Mouse (Mus musculus): ENCODE data around the gene Pdk2. TPM values are rescaled to one million over a fixed set of nuclear protein-coding genes. Genes with fewer than 3 reads are reported as not detected.

Pdk2 gene
- polyA plus RNA-seq, 1 experiment, result 9.4 TPM

DNA sequence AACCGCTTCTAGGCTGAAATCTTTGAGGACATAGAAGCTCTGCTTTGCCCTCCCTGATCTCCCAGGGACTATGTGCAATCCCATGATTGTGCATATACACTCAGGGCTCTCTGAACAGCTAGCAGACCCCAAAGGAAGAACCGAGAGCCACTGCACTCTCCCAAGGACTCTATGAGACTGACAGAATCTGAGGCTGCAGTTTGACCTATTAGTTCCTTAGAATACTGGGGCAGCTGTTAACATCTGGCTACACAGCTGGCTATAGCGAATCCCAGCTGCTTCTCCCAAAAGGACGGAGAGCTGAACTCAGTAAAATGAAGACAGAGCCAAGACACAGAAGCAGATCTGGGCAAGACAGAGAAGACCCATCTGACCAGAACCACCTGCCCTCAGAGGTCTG lies 32.7 kb upstream of the Pdk2 start:
- Histone ChIP-seq H3K4me3 (ENCODE audit: low read depth, low read length) (no peak overlapping the region), H3K4me1 (ENCODE audit: control insufficient read depth, insufficient read depth, low read length) (peaks cover 19% of the 10 kb centered on the region), H3K27ac (ENCODE audit: insufficient read depth, low read length) (no peak overlapping the region), H3K9ac (ENCODE audit: low read depth, poor library complexity, severe bottlenecking) (no peak overlapping the region), H3K27me3 (ENCODE audit: control insufficient read depth, insufficient read depth, low read length, poor library complexity, severe bottlenecking) (no peaks in the 10 kb centered on the region), H3K9me3 (replicated peaks; ENCODE audit: control insufficient read depth, insufficient read depth, low read length, poor library complexity, severe bottlenecking) (no peaks in the 10 kb centered on the region), H3K36me3 (ENCODE audit: control insufficient read depth, insufficient read depth, low read length, poor library complexity, severe bottlenecking) (no peaks in the 10 kb centered on the region)
- TF ChIP-seq POLR2A (IDR thresholded peaks at IDR 0.05; ENCODE audit: insufficient read depth, low read length) (no peak), EP300 (IDR thresholded peaks at IDR 0.05; ENCODE audit: insufficient read depth, low read depth, low read length) (no peak), CTCF (IDR thresholded peaks at IDR 0.05; ENCODE audit: low read depth, low read length) (no peak)

DNA sequence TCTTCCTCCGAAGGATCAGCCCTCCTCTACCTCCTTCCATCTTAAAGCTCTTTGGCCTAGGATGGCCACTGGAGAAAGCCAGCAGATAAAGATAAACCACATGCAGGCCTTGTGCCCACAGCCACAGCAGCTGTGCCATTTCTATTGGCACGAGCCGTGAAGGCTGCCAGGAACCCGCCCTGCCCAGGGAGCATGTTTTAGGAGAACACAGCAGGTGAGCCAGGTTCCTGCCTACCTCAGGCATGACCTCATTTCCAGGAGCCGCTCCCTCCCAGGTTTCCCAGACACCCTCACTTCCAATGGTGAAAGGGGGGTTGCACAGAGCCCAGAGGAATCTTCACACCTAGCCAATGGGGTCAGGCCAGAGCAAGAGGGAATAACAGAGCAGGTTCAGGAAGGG lies 31.6 kb upstream of the Pdk2 start:
- no peaks in the 10 kb centered on the region for H3K27me3 ChIP-seq (ENCODE audit: control insufficient read depth, insufficient read depth, low read length, poor library complexity, severe bottlenecking)
- H3K36me3 ChIP-seq (ENCODE audit: control insufficient read depth, insufficient read depth, low read length, poor library complexity, severe bottlenecking), result no peaks in the 10 kb centered on the region

DNA sequence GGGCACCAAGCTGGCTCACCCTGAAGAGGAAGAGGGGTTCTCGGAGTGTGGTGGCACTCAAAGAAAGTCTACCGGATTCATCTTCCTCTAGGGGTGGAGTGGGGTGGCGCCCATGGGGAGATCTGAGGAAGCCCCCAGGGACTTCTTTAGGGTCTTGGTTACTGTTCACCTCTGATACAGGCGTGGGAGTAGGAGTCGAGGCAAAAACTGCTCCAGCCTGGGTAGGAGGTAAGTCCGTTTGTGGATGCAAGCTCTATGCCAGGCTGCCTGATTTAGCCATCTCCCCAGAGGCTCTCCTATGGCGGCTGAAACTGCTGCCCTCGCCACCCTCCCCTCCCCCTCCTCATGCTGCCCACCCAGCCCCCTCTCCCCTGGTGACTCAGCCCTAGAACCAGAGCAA lies 31.0 kb upstream of the Pdk2 start:
- Histone ChIP-seq H3K27me3 (ENCODE audit: control insufficient read depth, insufficient read depth, low read length, poor library complexity, severe bottlenecking) (no peaks in the 10 kb centered on the region), H3K4me3 (ENCODE audit: low read depth, low read length) (no peak overlapping the region), H3K4me1 (ENCODE audit: control insufficient read depth, insufficient read depth, low read length) (peaks cover 17% of the 10 kb centered on the region), H3K9ac (ENCODE audit: low read depth, poor library complexity, severe bottlenecking) (peak overlapping the region; percentile 22), H3K27ac (ENCODE audit: insufficient read depth, low read length) (no peak overlapping the region), H3K9me3 (replicated peaks; ENCODE audit: control insufficient read depth, insufficient read depth, low read length, poor library complexity, severe bottlenecking) (no peaks in the 10 kb centered on the region), H3K36me3 (ENCODE audit: control insufficient read depth, insufficient read depth, low read length, poor library complexity, severe bottlenecking) (no peaks in the 10 kb centered on the region)
- TF ChIP-seq CTCF (IDR thresholded peaks at IDR 0.05; ENCODE audit: low read depth, low read length), result no peak
- no peak for TF ChIP-seq EP300 (IDR thresholded peaks at IDR 0.05; ENCODE audit: insufficient read depth, low read depth, low read length)
- TF ChIP-seq POLR2A (IDR thresholded peaks at IDR 0.05; ENCODE audit: insufficient read depth, low read length), result no peak

More for the DNA sequence above, 31.6 kb upstream of the Pdk2 start:
- no peak overlapping the region for H3K4me3 ChIP-seq (ENCODE audit: low read depth, low read length)
- H3K4me1 ChIP-seq (ENCODE audit: control insufficient read depth, insufficient read depth, low read length), result peaks cover 18% of the 10 kb centered on the region
- H3K9ac ChIP-seq (ENCODE audit: low read depth, poor library complexity, severe bottlenecking), result peak overlapping the region; percentile 22; the same call in 1 of the 2 replicates
- H3K27ac ChIP-seq (ENCODE audit: insufficient read depth, low read length), result no peak overlapping the region
- H3K9me3 ChIP-seq (replicated peaks; ENCODE audit: control insufficient read depth, insufficient read depth, low read length, poor library complexity, severe bottlenecking), result no peaks in the 10 kb centered on the region
- no peak for TF ChIP-seq EP300 (IDR thresholded peaks at IDR 0.05; ENCODE audit: insufficient read depth, low read depth, low read length)
- TF ChIP-seq CTCF (IDR thresholded peaks at IDR 0.05; ENCODE audit: low read depth, low read length), result no peak
- TF ChIP-seq POLR2A (IDR thresholded peaks at IDR 0.05; ENCODE audit: insufficient read depth, low read length), result no peak

GRCm38 (mm10) chr11:95071266-95071665 lies 30.1 kb upstream of the Pdk2 start:
- Histone ChIP-seq H3K4me3 (ENCODE audit: low read depth, low read length) (no peak overlapping the region), H3K36me3 (ENCODE audit: control insufficient read depth, insufficient read depth, low read length, poor library complexity, severe bottlenecking) (no peaks in the 10 kb centered on the region), H3K9ac (ENCODE audit: low read depth, poor library complexity, severe bottlenecking) (peak overlapping the region; percentile 28; the same call in 1 of the 2 replicates), H3K4me1 (ENCODE audit: control insufficient read depth, insufficient read depth, low read length) (peaks cover 17% of the 10 kb centered on the region), H3K27ac (ENCODE audit: insufficient read depth, low read length) (peak overlapping the region; percentile 40; the same call in 1 of the 2 replicates), H3K9me3 (replicated peaks; ENCODE audit: control insufficient read depth, insufficient read depth, low read length, poor library complexity, severe bottlenecking) (no peaks in the 10 kb centered on the region), H3K27me3 (ENCODE audit: control insufficient read depth, insufficient read depth, low read length, poor library complexity, severe bottlenecking) (no peaks in the 10 kb centered on the region)
- no peak for TF ChIP-seq EP300 (IDR thresholded peaks at IDR 0.05; ENCODE audit: insufficient read depth, low read depth, low read length)
- no peak for TF ChIP-seq CTCF (IDR thresholded peaks at IDR 0.05; ENCODE audit: low read depth, low read length)
- TF ChIP-seq POLR2A (IDR thresholded peaks at IDR 0.05; ENCODE audit: insufficient read depth, low read length), result no peak

- Histone ChIP-seq H3K36me3 (ENCODE audit: control insufficient read depth, insufficient read depth, low read length, poor library complexity, severe bottlenecking) (peaks cover 2% of the 10 kb centered on the region; the same call in 1 of the 2 replicates), H3K9me3 (replicated peaks; ENCODE audit: control insufficient read depth, insufficient read depth, low read length, poor library complexity, severe bottlenecking) (no peaks in the 10 kb centered on the region), H3K27ac (ENCODE audit: insufficient read depth, low read length) (peak overlapping the region; percentile 81), H3K9ac (ENCODE audit: low read depth, poor library complexity, severe bottlenecking) (peak overlapping the region; percentile 28; the same call in 1 of the 2 replicates), H3K4me3 (ENCODE audit: low read depth, low read length) (no peak overlapping the region), H3K4me1 (ENCODE audit: control insufficient read depth, insufficient read depth, low read length) (peaks cover 17% of the 10 kb centered on the region), H3K27me3 (ENCODE audit: control insufficient read depth, insufficient read depth, low read length, poor library complexity, severe bottlenecking) (no peaks in the 10 kb centered on the region)
- TF ChIP-seq POLR2A (IDR thresholded peaks at IDR 0.05; ENCODE audit: insufficient read depth, low read length), result no peak
- no peak for TF ChIP-seq EP300 (IDR thresholded peaks at IDR 0.05; ENCODE audit: insufficient read depth, low read depth, low read length)
- no peak for TF ChIP-seq CTCF (IDR thresholded peaks at IDR 0.05; ENCODE audit: low read depth, low read length)
These were observed 29.3 kb upstream of the Pdk2 start for GRCm38 (mm10) chr11:95070140-95071107.
